Mouse (Mus musculus) liver, postnatal 0 days (tissue): ENCODE measurements at regions not wholly inside any gene's neighbourhood (a gene's known extent, or its start where the extent isn't known, plus 50 kb on each side); places are given as distances from the start of the nearest gene placed in this dataset.

ENCODE experiments used
- ATAC-seq: fragments of 200-750 bp; cut with Nextera tagmentation; 2 replicates; pipeline ENCODE4 v1.8.0; 2017; ENCODE audit warnings: mild to moderate bottlenecking, moderate library complexity
- DNase-seq: peaks from one replicate; pipeline ENCODE4 v3.0.0-alpha.2; 2016
- H3K27ac ChIP-seq: fragments of 300-500 bp; sonication (generic); 2 replicates; pipeline ENCODE4 v1.5.1; 2014; ENCODE audit warnings: antibody characterized with exemption, moderate library complexity, mild to moderate bottlenecking, low read depth
- H3K27me3 ChIP-seq: fragments of 300-500 bp; sonication (generic); 2 replicates; pipeline ENCODE4 v1.6.1; 2014; ENCODE audit warnings: low read length, control low read depth, mixed read lengths; ENCODE audit not compliant: insufficient read depth
- H3K36me3 ChIP-seq: fragments of 300-500 bp; sonication (generic); replicated peaks from 2 replicates; pipeline ENCODE4 v1.6.1; 2014; ENCODE audit warnings: mild to moderate bottlenecking, control low read depth, low read length, moderate library complexity, mixed read lengths; ENCODE audit not compliant: insufficient read depth
- H3K4me1 ChIP-seq: fragments of 300-500 bp; sonication (generic); 2 replicates; pipeline ENCODE4 v1.6.1; 2014; ENCODE audit warnings: antibody characterized with exemption, mild to moderate bottlenecking, control low read depth; ENCODE audit not compliant: insufficient read depth
- H3K4me2 ChIP-seq: fragments of 300-500 bp; sonication (generic); 2 replicates; pipeline ENCODE4 v1.6.1; 2014; ENCODE audit warnings: low read depth, mild to moderate bottlenecking, low read length, moderate library complexity, mixed read lengths
- H3K4me3 ChIP-seq: fragments of 300-500 bp; sonication (generic); 2 replicates; pipeline ENCODE4 v1.5.1; 2014; ENCODE audit warnings: low read depth, low read length
- H3K9ac ChIP-seq: fragments of 300-500 bp; sonication (generic); replicated peaks from 2 replicates; pipeline ENCODE4 v1.6.1; 2014; ENCODE audit warnings: mild to moderate bottlenecking, moderate library complexity
- H3K9me3 ChIP-seq: fragments of 300-500 bp; sonication (generic); 2 replicates; pipeline ENCODE4 v1.6.1; 2016; ENCODE audit warnings: mild to moderate bottlenecking, control low read depth, low read length, mixed read lengths
- CTCF ChIP-seq: sonication (generic); IDR thresholded peaks from 2 replicates; pipeline ENCODE4 v1.5.1; 2016; ENCODE audit warnings: antibody characterized with exemption, low read depth
- EP300 ChIP-seq: IDR thresholded peaks from 2 replicates; pipeline ENCODE4 v1.6.1; 2016; ENCODE audit warnings: antibody characterized with exemption, low read depth, mild to moderate bottlenecking
- WGBS: fragments of 180-500 bp; shearing (Covaris S2); extraction: QIAGEN DNeasy Blood & Tissue Kit; methylation state at CpG from one replicate; pipeline ENCODE4 v1.1.7; 2014; ENCODE audit not compliant: insufficient replicate concordance; 5-methylcytosine and 5-hydroxymethylcytosine counted together

DNA sequence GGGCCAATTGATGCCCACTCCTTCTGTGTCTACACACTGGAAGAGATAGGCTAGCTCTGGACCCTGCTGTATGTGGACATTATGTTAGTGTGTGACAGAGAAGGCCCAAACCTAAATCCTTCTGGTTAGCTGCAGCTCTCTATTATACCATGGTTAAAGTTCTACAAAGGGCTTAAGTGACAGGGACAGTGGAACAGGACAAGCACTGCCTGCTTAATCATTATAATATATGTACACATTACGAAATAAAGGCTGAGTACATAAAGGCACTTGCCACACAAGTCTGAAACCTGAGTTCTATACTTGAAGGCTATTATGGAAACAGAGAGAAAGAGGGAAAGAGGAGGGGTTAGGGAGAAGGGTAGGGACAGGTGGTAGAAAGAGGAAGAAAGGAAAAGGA, 55.2 kb downstream of the Rdh14 start:
- Histone ChIP-seq H3K9me3 (no peaks in the 10 kb centered on the region), H3K27ac (peak overlapping the region; percentile 67), H3K4me3 (no peak overlapping the region), H3K27me3 (no peaks in the 10 kb centered on the region), H3K4me2 (no peak overlapping the region), H3K36me3 (no peaks in the 10 kb centered on the region), H3K4me1 (no peaks in the 10 kb centered on the region), H3K9ac (no peak overlapping the region)
- TF ChIP-seq EP300 (0 out of 2 replicates have a peak, but pooled peaks have one; percentile 28), CTCF (no peak)
- WGBS: 60% methylated on average over 1 of the region's 1 CpGs
- ATAC-seq (peak; percentile 99), DNase-seq (no peak)

GRCm38 (mm10) chr12:10457960-10458655, 67.5 kb downstream of the Rdh14 start:
- no peaks in the 10 kb centered on the region for H3K9me3 ChIP-seq
- no peak overlapping the region for H3K4me3 ChIP-seq
- H3K4me1 ChIP-seq: no peaks in the 10 kb centered on the region
- no peak overlapping the region for H3K9ac ChIP-seq
- H3K4me2 ChIP-seq: 0 out of 2 replicates have a peak overlapping the region, but pooled peaks have one; percentile 16
- no peaks in the 10 kb centered on the region for H3K27me3 ChIP-seq
- WGBS: 53% methylated on average over 1 of the region's 1 CpGs
- no peaks in the 10 kb centered on the region for H3K36me3 ChIP-seq
- peak; percentile 95 for ATAC-seq
- H3K27ac ChIP-seq: peak overlapping the region; percentile 71
- DNase-seq: peak; percentile 15
- TF ChIP-seq CTCF (no peak), EP300 (0 out of 2 replicates have a peak, but pooled peaks have one; percentile 1)

DNA sequence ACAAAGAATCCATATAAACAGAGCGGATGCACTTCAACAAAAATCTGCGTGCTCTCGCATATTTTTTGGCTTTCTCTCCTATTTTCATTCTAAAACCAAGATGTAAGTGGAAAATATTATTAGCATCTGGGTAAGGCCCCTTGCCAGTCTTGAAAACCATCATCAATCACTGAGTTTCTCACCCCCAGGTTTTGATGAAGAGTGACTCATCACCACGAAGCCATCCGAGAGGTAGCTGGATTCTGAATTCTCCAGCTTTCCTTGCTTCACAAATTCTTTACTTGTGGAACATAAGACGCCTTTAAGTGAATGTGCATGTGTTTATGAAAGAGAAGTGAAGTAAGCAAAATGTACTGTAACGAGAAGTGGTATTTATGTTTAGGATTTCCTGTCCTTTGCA, 71.2 kb downstream of the Rdh14 start:
- Histone ChIP-seq H3K9me3 (no peaks in the 10 kb centered on the region), H3K4me3 (no peak overlapping the region), H3K27ac (no peak overlapping the region), H3K4me1 (no peaks in the 10 kb centered on the region), H3K4me2 (no peak overlapping the region), H3K36me3 (no peaks in the 10 kb centered on the region), H3K27me3 (no peaks in the 10 kb centered on the region), H3K9ac (no peak overlapping the region)
- ATAC-seq: no peak
- TF ChIP-seq EP300 (no peak), CTCF (no peak)
- WGBS: 75% methylated on average over 7 of the region's 7 CpGs
- DNase-seq: no peak

GRCm38 (mm10) chr12:10462956-10463355, 72.4 kb downstream of the Rdh14 start:
- Histone ChIP-seq H3K9me3 (no peaks in the 10 kb centered on the region), H3K27me3 (no peaks in the 10 kb centered on the region), H3K4me2 (no peak overlapping the region), H3K36me3 (no peaks in the 10 kb centered on the region), H3K9ac (no peak overlapping the region), H3K27ac (no peak overlapping the region), H3K4me1 (no peaks in the 10 kb centered on the region), H3K4me3 (no peak overlapping the region)
- no peak for TF ChIP-seq CTCF
- WGBS: 41% methylated on average over 3 of the region's 3 CpGs
- DNase-seq (no peak), ATAC-seq (no peak)

DNA sequence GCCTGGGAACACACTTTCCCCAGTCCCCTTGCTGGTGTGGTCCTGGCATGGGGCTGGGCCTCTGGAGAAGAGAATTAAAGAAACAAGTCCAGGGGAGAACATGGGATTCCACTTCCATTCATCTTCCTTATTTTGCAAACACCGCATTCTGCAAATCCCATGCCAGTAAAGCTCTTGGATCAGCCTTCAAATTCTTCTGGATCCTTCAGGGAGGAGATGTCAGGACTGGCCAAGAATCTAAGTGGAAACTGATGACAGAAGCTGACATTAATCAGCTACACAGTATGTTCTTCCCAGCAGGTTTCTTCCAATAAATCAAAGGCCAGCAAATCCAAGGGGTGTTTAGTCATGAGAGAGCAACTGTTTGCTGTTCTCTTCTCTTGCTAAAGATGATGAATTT, 83.4 kb downstream of the Rdh14 start:
- no peaks in the 10 kb centered on the region for H3K4me1 ChIP-seq
- ATAC-seq (no peak), DNase-seq (no peak)
- H3K27me3 ChIP-seq: no peaks in the 10 kb centered on the region
- no peak overlapping the region for H3K9ac ChIP-seq
- H3K9me3 ChIP-seq: no peaks in the 10 kb centered on the region
- no peak overlapping the region for H3K4me3 ChIP-seq
- no peak overlapping the region for H3K27ac ChIP-seq
- WGBS: 71% methylated on average over 1 of the region's 1 CpGs
- H3K4me2 ChIP-seq: no peak overlapping the region
- TF ChIP-seq EP300 (no peak), CTCF (no peak)
- H3K36me3 ChIP-seq: no peaks in the 10 kb centered on the region

GRCm38 (mm10) chr12:10480781-10481180, 90.2 kb downstream of the Rdh14 start:
- DNase-seq: no peak
- H3K9me3 ChIP-seq: no peaks in the 10 kb centered on the region
- TF ChIP-seq CTCF (no peak), EP300 (no peak)
- H3K9ac ChIP-seq: no peak overlapping the region
- H3K4me1 ChIP-seq: no peaks in the 10 kb centered on the region
- no peaks in the 10 kb centered on the region for H3K27me3 ChIP-seq
- no peak for ATAC-seq
- H3K36me3 ChIP-seq: no peaks in the 10 kb centered on the region
- 57% methylated on average over 1 of the region's 1 CpGs for WGBS
- H3K4me3 ChIP-seq: no peak overlapping the region
- no peak overlapping the region for H3K4me2 ChIP-seq
- H3K27ac ChIP-seq: no peak overlapping the region
